Mouse (Mus musculus) heart, embryonic 10.5 days (tissue): ENCODE results near the gene Hnrnpu. TPM values are rescaled to one million over a fixed set of nuclear protein-coding genes. Genes with fewer than 3 reads are reported as not detected.
A peak's percentile ranks its signal among the peaks of the same experiment; 100 is the strongest.
"Not testable (repeated sequence)": the region's sequence is repeated elsewhere in the genome, so short reads cannot be mapped to it uniquely, and the experiment has no call there.

Experiments
- DNase-seq: peaks from one replicate; pipeline ENCODE4 v3.0.0-alpha.2; 2017; ENCODE audit warnings: low spot score
- H3K27ac ChIP-seq: fragments of 300-500 bp; sonication (generic); 2 replicates; pipeline ENCODE4 v1.5.1; 2016; ENCODE audit warnings: mild to moderate bottlenecking
- H3K27me3 ChIP-seq: fragments of 300-500 bp; sonication (generic); 2 replicates; pipeline ENCODE4 v1.6.1; 2016; ENCODE audit warnings: mild to moderate bottlenecking; ENCODE audit not compliant: poor library complexity, insufficient read depth, severe bottlenecking
- H3K36me3 ChIP-seq: fragments of 300-500 bp; sonication (generic); 2 replicates; pipeline ENCODE4 v1.6.1; 2016; ENCODE audit warnings: mild to moderate bottlenecking, moderate library complexity
- H3K4me1 ChIP-seq: fragments of 300-500 bp; sonication (generic); 2 replicates; pipeline ENCODE4 v1.6.1; 2016; ENCODE audit warnings: mild to moderate bottlenecking
- H3K4me3 ChIP-seq: fragments of 300-500 bp; sonication (generic); 2 replicates; pipeline ENCODE4 v1.5.1; 2016; ENCODE audit warnings: mild to moderate bottlenecking, moderate library complexity
- H3K9me3 ChIP-seq: fragments of 300-500 bp; sonication (generic); 2 replicates; pipeline ENCODE4 v1.6.1; 2016; ENCODE audit warnings: mild to moderate bottlenecking, moderate library complexity
- WGBS: fragments of 180-500 bp; shearing (Covaris S2); methylation state at CpG from one replicate; pipeline ENCODE4 v1.1.7; 2016; 5-methylcytosine and 5-hydroxymethylcytosine counted together
- polyA plus RNA-seq: library from polyadenylated mRNA; unstranded; fragments of >200 nt; fragmentation: Nextera tagmentation; extraction: Ambion mirVana; gene quantifications from 2 replicates; pipeline ENCODE4 v1.2.1, GENCODE M21; 2016

The Hnrnpu gene
- polyA plus RNA-seq, 1 experiment from 2014 or later = 533 TPM

GRCm38 (mm10) chr1:178318389-178319184, 19.0 kb downstream of the Hnrnpu start, which contains the start of gene Cox20:
Cox20 (plus strand) TSS chr1:178319130.
- under 1% methylated on average over 83 of the region's 83 CpGs for WGBS
- Histone ChIP-seq H3K9me3 (no peaks in the 10 kb centered on the region), H3K27me3 (no peaks in the 10 kb centered on the region), H3K4me3 (peak within 1 kb of the TSS; percentile 71), H3K27ac (peak within 1 kb of the TSS; percentile 99), H3K4me1 (peaks cover 11% of the 10 kb centered on the region; the same call in 1 of the 2 replicates), H3K36me3 (peaks cover 35% of the 10 kb centered on the region)
- peak; percentile 97 for DNase-seq

GRCm38 (mm10) chr1:178318002-178318388, 19.6 kb downstream of the Hnrnpu start:
- H3K36me3 ChIP-seq = peaks cover 29% of the 10 kb centered on the region
- no peaks in the 10 kb centered on the region for H3K27me3 ChIP-seq
- DNase-seq = peak; percentile 97
- peak overlapping the region; percentile 99 for H3K27ac ChIP-seq
- peaks cover 11% of the 10 kb centered on the region; the same call in 1 of the 2 replicates for H3K4me1 ChIP-seq
- peak overlapping the region; percentile 71 for H3K4me3 ChIP-seq
- WGBS = under 1% methylated on average over 17 of the region's 17 CpGs
- H3K9me3 ChIP-seq = no peaks in the 10 kb centered on the region

GRCm38 (mm10) chr1:178317275-178318001, 20.2 kb downstream of the Hnrnpu start:
- H3K4me1 ChIP-seq = peaks cover 11% of the 10 kb centered on the region; the same call in 1 of the 2 replicates
- no peak for DNase-seq
- H3K27ac ChIP-seq = peak overlapping the region; percentile 99
- H3K36me3 ChIP-seq = peaks cover 23% of the 10 kb centered on the region
- peak overlapping the region; percentile 71 for H3K4me3 ChIP-seq
- WGBS = 55% methylated on average over 10 of the region's 10 CpGs
- no peaks in the 10 kb centered on the region for H3K9me3 ChIP-seq
- no peaks in the 10 kb centered on the region for H3K27me3 ChIP-seq

- no peak for DNase-seq
- Histone ChIP-seq H3K36me3 (no peaks in the 10 kb centered on the region), H3K27me3 (no peaks in the 10 kb centered on the region), H3K9me3 (no peaks in the 10 kb centered on the region), H3K4me1 (peaks cover 2% of the 10 kb centered on the region; the same call in 1 of the 2 replicates), H3K4me3 (no peak overlapping the region), H3K27ac (no peak overlapping the region)
- 87% methylated on average over 2 of the region's 2 CpGs for WGBS
Observed at GRCm38 (mm10) chr1:178314236-178314635, 23.4 kb downstream of the Hnrnpu start.

- Histone ChIP-seq H3K4me3 (no peak overlapping the region), H3K9me3 (no peaks in the 10 kb centered on the region), H3K36me3 (no peaks in the 10 kb centered on the region), H3K4me1 (peaks cover 2% of the 10 kb centered on the region; the same call in 1 of the 2 replicates), H3K27me3 (no peaks in the 10 kb centered on the region), H3K27ac (no peak overlapping the region)
- 95% methylated on average over 1 of the region's 1 CpGs for WGBS
- no peak for DNase-seq
Observed at GRCm38 (mm10) chr1:178313039-178313597, 24.5 kb downstream of the Hnrnpu start.

DNA sequence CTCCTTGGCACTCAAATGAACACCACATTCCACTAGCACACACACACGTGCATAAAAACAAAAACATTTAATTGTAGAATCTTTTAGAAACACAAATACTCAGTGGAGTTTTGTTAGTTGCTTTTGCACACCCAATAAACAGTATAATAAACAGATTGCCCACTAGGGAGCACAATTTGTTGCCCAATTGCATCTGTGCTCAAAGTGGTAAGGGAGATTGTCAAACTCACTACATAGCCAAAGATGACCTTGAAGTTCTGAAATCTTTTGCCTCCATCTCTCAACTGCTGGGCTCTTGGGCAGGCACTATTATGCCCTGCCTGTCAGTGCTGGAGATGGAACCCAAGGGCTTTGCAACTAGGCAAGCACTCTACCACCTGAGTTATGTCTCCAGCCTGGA, 27.5 kb downstream of the Hnrnpu start:
- no peak overlapping the region for H3K27ac ChIP-seq
- H3K27me3 ChIP-seq = no peaks in the 10 kb centered on the region
- 79% methylated on average over 1 of the region's 1 CpGs for WGBS
- H3K4me1 ChIP-seq = no peaks in the 10 kb centered on the region
- H3K36me3 ChIP-seq = no peaks in the 10 kb centered on the region
- DNase-seq = no peak
- H3K4me3 ChIP-seq = no peak overlapping the region
- no peaks in the 10 kb centered on the region for H3K9me3 ChIP-seq

DNA sequence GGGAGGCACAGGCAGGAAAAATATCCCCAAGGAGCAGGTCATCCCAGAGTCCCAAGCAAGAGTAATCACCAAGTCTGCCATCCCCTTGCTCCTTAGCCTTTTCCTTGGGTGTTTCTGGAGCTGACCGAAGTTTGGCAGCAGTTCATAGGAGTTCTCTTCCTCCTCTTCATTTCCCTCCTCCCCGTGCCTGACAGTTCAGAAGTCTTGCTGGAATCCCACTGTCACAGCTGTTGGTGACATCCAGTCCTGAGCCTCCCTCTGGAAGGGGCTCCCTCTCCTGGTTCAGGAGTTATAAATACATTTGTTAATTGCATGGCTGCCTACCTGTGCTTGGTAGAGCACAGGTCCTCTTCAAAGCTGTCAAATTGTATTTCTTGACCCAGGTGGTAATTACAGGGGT, 28.1 kb downstream of the Hnrnpu start:
- Histone ChIP-seq H3K36me3 (no peaks in the 10 kb centered on the region), H3K9me3 (no peaks in the 10 kb centered on the region), H3K27me3 (no peaks in the 10 kb centered on the region), H3K4me1 (no peaks in the 10 kb centered on the region), H3K4me3 (no peak overlapping the region), H3K27ac (no peak overlapping the region)
- 56% methylated on average over 2 of the region's 2 CpGs for WGBS
- DNase-seq = no peak

DNA sequence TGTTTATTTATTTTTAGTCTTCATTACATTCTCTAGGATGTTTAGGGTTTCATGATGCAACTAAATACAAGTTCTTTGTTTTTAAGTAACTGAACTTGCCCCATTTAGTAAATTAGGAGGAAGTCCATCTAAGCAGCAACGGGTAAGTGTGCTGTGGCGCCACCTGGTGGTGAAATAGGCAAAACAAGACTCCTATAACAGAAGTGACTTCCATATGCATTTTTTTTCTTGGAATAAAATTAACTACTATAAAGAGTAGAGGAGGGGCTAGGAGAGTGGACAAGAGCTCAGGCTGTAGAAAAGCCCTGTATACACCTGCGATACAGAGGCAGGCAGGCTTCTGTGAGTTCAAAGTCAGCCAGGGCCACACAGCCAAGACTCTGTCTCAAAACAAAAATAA, 34.2 kb downstream of the Hnrnpu start:
- 23% methylated on average over 3 of the region's 3 CpGs for WGBS
- Histone ChIP-seq H3K9me3 (no peaks in the 10 kb centered on the region), H3K4me1 (no peaks in the 10 kb centered on the region), H3K36me3 (no peaks in the 10 kb centered on the region), H3K4me3 (no peak overlapping the region), H3K27ac (no peak overlapping the region), H3K27me3 (no peaks in the 10 kb centered on the region)
- no peak for DNase-seq

DNA sequence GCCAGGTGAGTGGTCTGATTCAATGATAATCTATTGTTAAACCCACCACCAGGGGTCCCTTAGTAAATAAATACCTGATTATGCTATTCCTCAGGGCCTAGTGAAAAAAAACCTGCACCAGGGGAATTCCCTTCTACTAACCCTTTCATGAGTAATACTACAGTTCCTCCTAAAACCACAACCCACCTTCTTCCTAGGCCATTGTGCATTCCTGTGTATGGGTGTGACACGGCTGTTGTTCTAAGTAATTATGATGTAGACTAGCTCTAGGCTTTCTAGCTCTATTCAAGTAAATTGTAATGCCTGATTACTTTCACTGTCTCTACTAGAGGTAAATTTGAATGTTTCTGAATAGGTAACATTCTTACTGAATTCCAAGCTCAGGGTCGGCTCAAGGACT, 36.3 kb downstream of the Hnrnpu start:
- not testable (repeated sequence) for H3K36me3 ChIP-seq, H3K9me3 ChIP-seq, H3K4me3 ChIP-seq, H3K27ac ChIP-seq, DNase-seq, H3K4me1 ChIP-seq, H3K27me3 ChIP-seq
- 80% methylated on average over 2 of the region's 2 CpGs for WGBS

- H3K27me3 ChIP-seq = no peaks in the 10 kb centered on the region
Observed at GRCm38 (mm10) chr1:178294051-178294450, 43.5 kb downstream of the Hnrnpu start.

DNA sequence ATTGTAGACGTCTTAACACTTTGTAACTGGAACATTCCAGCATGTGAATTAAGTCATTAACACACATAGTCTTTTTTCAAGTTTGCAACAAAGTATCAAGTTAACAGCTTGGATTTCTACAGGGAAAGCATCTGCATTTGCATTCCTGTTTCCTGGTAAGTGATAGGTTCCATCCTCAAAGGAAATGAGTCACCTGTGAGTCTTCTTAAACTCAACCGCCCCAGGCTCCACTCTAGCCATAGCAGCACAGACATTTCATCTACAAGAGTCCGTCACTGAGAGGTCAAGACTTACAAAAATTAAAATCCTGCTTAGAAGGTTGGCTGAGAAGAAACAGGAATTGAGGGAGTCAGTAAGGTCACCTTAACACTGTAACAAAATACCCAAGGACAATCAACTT, 45.9 kb downstream of the Hnrnpu start:
- WGBS = 77% methylated on average over 3 of the region's 3 CpGs
- no peaks in the 10 kb centered on the region for H3K36me3 ChIP-seq
- no peak overlapping the region for H3K4me3 ChIP-seq
- H3K4me1 ChIP-seq = no peaks in the 10 kb centered on the region
- H3K9me3 ChIP-seq = no peaks in the 10 kb centered on the region
- no peaks in the 10 kb centered on the region for H3K27me3 ChIP-seq
- DNase-seq = no peak
- H3K27ac ChIP-seq = no peak overlapping the region

More at GRCm38 (mm10) chr1:178294051-178294450, 43.5 kb downstream of the Hnrnpu start:
- DNase-seq = no peak
- H3K36me3 ChIP-seq = no peaks in the 10 kb centered on the region
- no peaks in the 10 kb centered on the region for H3K4me1 ChIP-seq
- 87% methylated on average over 1 of the region's 1 CpGs for WGBS
- no peaks in the 10 kb centered on the region for H3K9me3 ChIP-seq
- H3K27ac ChIP-seq = no peak overlapping the region
- no peak overlapping the region for H3K4me3 ChIP-seq

DNA sequence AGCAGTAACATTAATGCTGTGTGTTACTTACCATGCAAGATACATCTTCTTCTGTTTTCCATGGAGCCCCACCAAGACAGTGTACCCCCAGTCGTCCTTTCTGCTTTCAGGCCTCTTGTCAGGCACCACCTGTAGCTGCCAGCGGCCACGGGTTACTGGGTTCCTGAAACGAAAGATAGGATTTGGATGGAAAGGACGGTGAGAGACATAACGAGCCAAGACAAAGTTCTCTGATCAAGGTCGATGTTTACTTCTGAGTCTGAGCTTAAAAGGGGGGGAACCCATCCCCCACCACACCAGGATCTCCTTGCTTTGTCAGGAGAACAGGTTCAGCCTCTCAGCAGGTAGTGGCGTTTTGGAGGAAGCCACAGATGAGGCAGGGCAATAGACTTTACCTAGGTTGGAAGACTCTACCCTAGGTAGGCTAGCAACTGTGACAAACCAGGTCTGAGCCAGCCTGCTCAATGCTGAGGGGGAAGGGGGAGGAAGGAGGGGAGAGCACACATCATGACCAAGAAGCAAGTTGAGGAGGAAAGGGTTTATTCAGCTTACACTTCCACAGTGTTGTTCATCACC, 49.9 kb downstream of the Hnrnpu start:
- Histone ChIP-seq H3K27me3 (no peaks in the 10 kb centered on the region), H3K36me3 (no peaks in the 10 kb centered on the region; the same call in 1 of the 2 replicates), H3K9me3 (no peaks in the 10 kb centered on the region), H3K4me3 (no peak overlapping the region), H3K4me1 (no peaks in the 10 kb centered on the region), H3K27ac (no peak overlapping the region)
- DNase-seq = peak; percentile 69
- 47% methylated on average over 8 of the region's 8 CpGs for WGBS
